Comparison of ENCODE assay signal across 25 mouse cellular contexts in genomic region chr6:84806132-84806730, GRCm38 (mm10).
DNase-seq lines count a peak whose midpoint lies in the region; ATAC-seq and TF ChIP-seq lines count a peak whose summit lies in the region.
"Had no signal": no experiment of that assay in that cellular context is flagged by ENCODE, and none has a peak within 500 bp of the region (broad histone marks: within the 10 kb centered on the region; RNA-seq: fewer than 3 reads in every experiment).

No protein-coding gene starts in this region.

- no peak overlapping the region for H3K4me2 ChIP-seq in hindbrain, embryonic 16.5 days (ENCODE audit: low read length)
- no peak overlapping the region for H3K4me2 ChIP-seq in hindbrain, embryonic 11.5 days (replicated peaks; ENCODE audit: low read depth, low read length)
- H3K4me2 ChIP-seq: embryonic facial prominence, embryonic 13.5 days; forebrain, embryonic 12.5 days; heart, embryonic 11.5 days; heart, embryonic 15.5 days had no signal

- no peak overlapping the region for H3K27ac ChIP-seq in hindbrain, embryonic 16.5 days (ENCODE audit: low read depth, low read length)
- H3K27ac ChIP-seq in hindbrain, embryonic 11.5 days (ENCODE audit: low read depth, low read length), result no peak overlapping the region
- no peak overlapping the region for H3K27ac ChIP-seq in liver, adult 2 months (replicated peaks; ENCODE audit: insufficient read depth, low read depth, low read length)
- H3K27ac ChIP-seq: embryonic facial prominence, embryonic 13.5 days; forebrain, embryonic 12.5 days; heart, adult 2 months; heart, embryonic 15.5 days had no signal

- H3K27me3 ChIP-seq in hindbrain, embryonic 16.5 days (replicated peaks; ENCODE audit: control insufficient read depth, insufficient read depth, low read length), result no peaks in the 10 kb centered on the region
- no peaks in the 10 kb centered on the region for H3K27me3 ChIP-seq in hindbrain, embryonic 11.5 days (ENCODE audit: control insufficient read depth, insufficient read depth, low read length)
- no peaks in the 10 kb centered on the region for H3K27me3 ChIP-seq in liver, adult 2 months (ENCODE audit: control insufficient read depth, insufficient read depth, low read length)
- H3K27me3 ChIP-seq: embryonic facial prominence, embryonic 13.5 days; forebrain, embryonic 12.5 days; heart, embryonic 15.5 days; Patski had no signal

- no peak for DNase-seq in hindbrain, embryonic 11.5 days (ENCODE audit: low spot score)
- peak; percentile 50 for DNase-seq in liver, adult 2 months (ENCODE audit: extremely low read depth, low read depth, low spot score)
- DNase-seq in liver, result no peak
- DNase-seq in Muller cell, postnatal 12 days (ENCODE audit: inconsistent ontology term), result peak; percentile 86
- peak; percentile 9 for DNase-seq in brain, embryonic 14.5 days (ENCODE audit: low read depth)
- DNase-seq in urinary bladder, postnatal 10 days (ENCODE audit: low spot score), result no peak
- DNase-seq: adrenal gland, adult 2 months; adrenal gland, postnatal 25 days; B cell, adult 2 months; cerebellum, adult 2 months; cerebellum, postnatal 25 days; gastrocnemius, postnatal 14 days; heart, adult 2 months; heart, postnatal 14 days; kidney, adult 11 months had no signal

- H3K9me3 ChIP-seq in hindbrain, embryonic 16.5 days (ENCODE audit: control insufficient read depth, low read length), result no peaks in the 10 kb centered on the region
- no peaks in the 10 kb centered on the region for H3K9me3 ChIP-seq in hindbrain, embryonic 11.5 days (ENCODE audit: control insufficient read depth, low read length)
- H3K9me3 ChIP-seq: embryonic facial prominence, embryonic 13.5 days; forebrain, embryonic 12.5 days; G1E; heart, embryonic 15.5 days had no signal

- no peak overlapping the region for H3K9ac ChIP-seq in hindbrain, embryonic 16.5 days (ENCODE audit: low read depth, low read length)
- no peak overlapping the region for H3K9ac ChIP-seq in hindbrain, embryonic 11.5 days (ENCODE audit: low read depth, low read length)
- H3K9ac ChIP-seq in liver, adult 2 months (ENCODE audit: low read depth, low read length), result no peak overlapping the region
- H3K9ac ChIP-seq: embryonic facial prominence, embryonic 13.5 days; forebrain, embryonic 12.5 days; heart, embryonic 15.5 days had no signal

- TF ChIP-seq POLR2A in liver, adult 2 months (IDR thresholded peaks at IDR 0.05; ENCODE audit: extremely low read depth, insufficient read depth, low read length), result no peak
- TF ChIP-seq POLR2A in brain, embryonic 14.5 days (IDR thresholded peaks at IDR 0.05; ENCODE audit: borderline replicate concordance, extremely low read depth, insufficient read depth, insufficient read length, poor library complexity, severe bottlenecking), result no peak

- 60% methylated on average over 2 of the region's 2 CpGs for WGBS in hindbrain, embryonic 16.5 days
- WGBS in hindbrain, embryonic 11.5 days, result 78% methylated on average over 2 of the region's 2 CpGs
- WGBS in liver, adult 2 months, result 42% methylated on average over 2 of the region's 2 CpGs

- no peaks in the 10 kb centered on the region; the same call in 1 of the 2 replicates for H3K4me1 ChIP-seq in hindbrain, embryonic 16.5 days (ENCODE audit: control insufficient read depth, insufficient read depth, low read depth, low read length)
- H3K4me1 ChIP-seq in hindbrain, embryonic 11.5 days (replicated peaks; ENCODE audit: control insufficient read depth, insufficient read depth, low read length), result no peaks in the 10 kb centered on the region; the same call in 1 of the 2 replicates
- H3K4me1 ChIP-seq in liver, adult 2 months (ENCODE audit: control insufficient read depth, insufficient read depth, low read length), result no peaks in the 10 kb centered on the region; the same call in 1 of the 2 replicates
- H3K4me1 ChIP-seq: embryonic facial prominence, embryonic 13.5 days; forebrain, embryonic 12.5 days; heart, embryonic 15.5 days had no signal

- H3K36me3 ChIP-seq in hindbrain, embryonic 16.5 days (ENCODE audit: control insufficient read depth, insufficient read depth, low read length), result no peaks in the 10 kb centered on the region
- no peaks in the 10 kb centered on the region for H3K36me3 ChIP-seq in hindbrain, embryonic 11.5 days (ENCODE audit: control insufficient read depth, insufficient read depth, low read length)
- H3K36me3 ChIP-seq in liver, adult 2 months (ENCODE audit: control insufficient read depth, insufficient read depth, low read length), result no peaks in the 10 kb centered on the region
- H3K36me3 ChIP-seq: embryonic facial prominence, embryonic 13.5 days; forebrain, embryonic 12.5 days; G1E; heart, embryonic 15.5 days had no signal

- no peak for TF ChIP-seq CTCF in liver, adult 2 months (IDR thresholded peaks at IDR 0.05; ENCODE audit: low read depth, low read length)
- TF ChIP-seq CTCF in brain, embryonic 14.5 days (IDR thresholded peaks at IDR 0.05; ENCODE audit: borderline replicate concordance, extremely low read depth, insufficient read depth, insufficient read length), result no peak

- peak; percentile 80 for ATAC-seq in hindbrain, embryonic 16.5 days
- no peak for ATAC-seq in hindbrain, embryonic 11.5 days (ENCODE audit: low FRiP score)
- ATAC-seq: activated CD4-positive, CD25-positive, alpha-beta regulatory T cell, adult 4 months; CD4-positive, CD25-positive, alpha-beta regulatory T cell, adult 4 months; forebrain, embryonic 16.5 days; Patski had no signal

- H3K79me2 ChIP-seq in liver, adult 2 months (ENCODE audit: control insufficient read depth, insufficient read depth, low read length), result no peaks in the 10 kb centered on the region

- H3K4me3 ChIP-seq in hindbrain, embryonic 16.5 days (ENCODE audit: low read length), result no peak overlapping the region
- no peak overlapping the region for H3K4me3 ChIP-seq in hindbrain, embryonic 11.5 days (ENCODE audit: low read depth, low read length)
- no peak overlapping the region for H3K4me3 ChIP-seq in liver, adult 2 months (ENCODE audit: insufficient read depth, low read depth, low read length)
- H3K4me3 ChIP-seq: embryonic facial prominence, embryonic 13.5 days; forebrain, embryonic 12.5 days; heart, adult 2 months; heart, embryonic 15.5 days had no signal

Comparison
In these comparisons a context has a peak if more than half of its experiments do, and no peak if none do; other contexts are left out.
1. DNase-seq: peak in liver, adult 2 months (single experiment), Muller cell, postnatal 12 days (single experiment) and brain, embryonic 14.5 days (single experiment); none in hindbrain, embryonic 11.5 days (single experiment), liver (single experiment) and urinary bladder, postnatal 10 days (single experiment).